Mouse (Mus musculus) intestine, embryonic 16.5 days (tissue): Measurements from ENCODE around the gene Mroh8. TPM values are rescaled to one million over a fixed set of nuclear protein-coding genes. Genes with fewer than 3 reads are reported as not detected.

ENCODE experiments used
- ATAC-seq: fragments of 200-750 bp; cut with Nextera tagmentation; 2 replicates; pipeline ENCODE4 v1.8.0; 2017; ENCODE audit warnings: moderate TSS enrichment, moderate library complexity
- H3K27ac ChIP-seq: fragments of 300-500 bp; sonication (generic); 2 replicates; pipeline ENCODE4 v1.5.1; 2014; ENCODE audit warnings: mild to moderate bottlenecking, low read length
- H3K27me3 ChIP-seq: fragments of 300-500 bp; sonication (generic); replicated peaks from 2 replicates; pipeline ENCODE4 v1.6.1; 2014; ENCODE audit warnings: low read length, control low read depth, mixed read lengths; ENCODE audit not compliant: control insufficient read depth, insufficient read depth
- H3K36me3 ChIP-seq: fragments of 300-500 bp; sonication (generic); 2 replicates; pipeline ENCODE4 v1.6.1; 2014; ENCODE audit warnings: low read length, control low read depth; ENCODE audit not compliant: control insufficient read depth, insufficient read depth
- H3K4me1 ChIP-seq: fragments of 300-500 bp; sonication (generic); 2 replicates; pipeline ENCODE4 v1.6.1; 2014; ENCODE audit warnings: low read length, control low read depth, mixed read lengths; ENCODE audit not compliant: control insufficient read depth, insufficient read depth
- H3K4me2 ChIP-seq: fragments of 300-500 bp; sonication (generic); 2 replicates; pipeline ENCODE4 v1.6.1; 2014; ENCODE audit warnings: low read depth, low read length, control low read depth
- H3K4me3 ChIP-seq: fragments of 300-500 bp; sonication (generic); 2 replicates; pipeline ENCODE4 v1.5.1; 2014; ENCODE audit warnings: mild to moderate bottlenecking, low read length
- H3K9ac ChIP-seq: fragments of 300-500 bp; sonication (generic); 2 replicates; pipeline ENCODE4 v1.6.1; 2014; ENCODE audit warnings: low read depth, low read length
- H3K9me3 ChIP-seq: fragments of 300-500 bp; sonication (generic); 2 replicates; pipeline ENCODE4 v1.6.1; 2016; ENCODE audit warnings: low read length, control low read depth; ENCODE audit not compliant: control insufficient read depth
- WGBS: fragments of 180-500 bp; shearing (Covaris S2); extraction: QIAGEN DNeasy Blood & Tissue Kit; methylation state at CpG from one replicate; pipeline ENCODE4 v1.1.7; 2014; 5-methylcytosine and 5-hydroxymethylcytosine counted together
- polyA plus RNA-seq: library from polyadenylated mRNA; unstranded; fragments of >200 nt; fragmentation: Nextera tagmentation; extraction: Ambion mirVana; gene quantifications from 2 replicates; pipeline ENCODE4 v1.2.1, GENCODE M21; 2015

Mroh8 gene
- polyA plus RNA-seq, 1 experiment from 2014 or later, result 0.54 TPM

- Histone ChIP-seq H3K9ac (no peak overlapping the region), H3K27me3 (no peaks in the 10 kb centered on the region), H3K9me3 (no peaks in the 10 kb centered on the region; the same call in 1 of the 2 replicates), H3K4me3 (no peak overlapping the region), H3K36me3 (peaks cover 14% of the 10 kb centered on the region), H3K4me1 (no peaks in the 10 kb centered on the region), H3K4me2 (no peak overlapping the region), H3K27ac (no peak overlapping the region)
- WGBS, result 45% methylated on average over 5 of the region's 5 CpGs
- no peak for ATAC-seq
Observed at GRCm38 (mm10) chr2:157186504-157186903, 92.8 kb downstream of the Mroh8 start.

GRCm38 (mm10) chr2:157185022-157185660, 94.2 kb downstream of the Mroh8 start:
- Histone ChIP-seq H3K4me1 (no peaks in the 10 kb centered on the region), H3K4me3 (no peak overlapping the region), H3K27ac (no peak overlapping the region), H3K9me3 (no peaks in the 10 kb centered on the region), H3K36me3 (peaks cover 10% of the 10 kb centered on the region), H3K27me3 (no peaks in the 10 kb centered on the region), H3K9ac (no peak overlapping the region), H3K4me2 (no peak overlapping the region)
- WGBS, result 89% methylated on average over 13 of the region's 13 CpGs
- no peak for ATAC-seq

- 76% methylated on average over 6 of the region's 6 CpGs for whole genome bisulfite sequencing
- no peaks in the 10 kb centered on the region for H3K4me1 ChIP-seq
- no peak overlapping the region for H3K9ac ChIP-seq
- no peak for ATAC-seq
- no peak overlapping the region for H3K4me2 ChIP-seq
- H3K36me3 ChIP-seq, result no peaks in the 10 kb centered on the region
- no peaks in the 10 kb centered on the region for H3K27me3 ChIP-seq
- H3K9me3 ChIP-seq, result no peaks in the 10 kb centered on the region
- no peak overlapping the region for H3K27ac ChIP-seq
- H3K4me3 ChIP-seq, result no peak overlapping the region
Observed at GRCm38 (mm10) chr2:157178167-157178566, 101.2 kb downstream of the Mroh8 start.

- H3K9ac ChIP-seq, result no peak overlapping the region
- H3K27me3 ChIP-seq, result no peaks in the 10 kb centered on the region
- no peaks in the 10 kb centered on the region for H3K4me1 ChIP-seq
- no peak overlapping the region for H3K4me2 ChIP-seq
- no peak overlapping the region for H3K4me3 ChIP-seq
- WGBS, result 93% methylated on average over 3 of the region's 3 CpGs
- H3K36me3 ChIP-seq, result no peaks in the 10 kb centered on the region
- no peaks in the 10 kb centered on the region for H3K9me3 ChIP-seq
- H3K27ac ChIP-seq, result no peak overlapping the region
- ATAC-seq, result no peak
Observed at GRCm38 (mm10) chr2:157176248-157176647, 103.1 kb downstream of the Mroh8 start.

GRCm38 (mm10) chr2:157174416-157174815, 104.9 kb downstream of the Mroh8 start:
- H3K4me1 ChIP-seq, result no peaks in the 10 kb centered on the region
- H3K9ac ChIP-seq, result no peak overlapping the region
- no peak overlapping the region for H3K4me3 ChIP-seq
- H3K4me2 ChIP-seq, result no peak overlapping the region
- no peaks in the 10 kb centered on the region for H3K9me3 ChIP-seq
- no peaks in the 10 kb centered on the region for H3K27me3 ChIP-seq
- H3K36me3 ChIP-seq, result no peaks in the 10 kb centered on the region
- WGBS, result 75% methylated on average over 5 of the region's 5 CpGs
- ATAC-seq, result no peak
- no peak overlapping the region for H3K27ac ChIP-seq

GRCm38 (mm10) chr2:157173555-157173954, 105.8 kb downstream of the Mroh8 start:
- H3K27me3 ChIP-seq, result no peaks in the 10 kb centered on the region

GRCm38 (mm10) chr2:157172984-157173383, 106.4 kb downstream of the Mroh8 start:
- no peak overlapping the region for H3K27ac ChIP-seq
- 93% methylated on average over 6 of the region's 6 CpGs for WGBS
- H3K4me1 ChIP-seq, result no peaks in the 10 kb centered on the region
- H3K4me3 ChIP-seq, result no peak overlapping the region
- no peak for ATAC-seq
- no peak overlapping the region for H3K9ac ChIP-seq
- H3K27me3 ChIP-seq, result no peaks in the 10 kb centered on the region
- no peaks in the 10 kb centered on the region for H3K9me3 ChIP-seq
- no peak overlapping the region for H3K4me2 ChIP-seq
- no peaks in the 10 kb centered on the region for H3K36me3 ChIP-seq

More at GRCm38 (mm10) chr2:157173555-157173954, 105.8 kb downstream of the Mroh8 start:
- H3K4me3 ChIP-seq, result no peak overlapping the region
- H3K9me3 ChIP-seq, result no peaks in the 10 kb centered on the region
- WGBS, result 90% methylated on average over 6 of the region's 6 CpGs
- H3K27ac ChIP-seq, result no peak overlapping the region
- no peak overlapping the region for H3K9ac ChIP-seq
- H3K36me3 ChIP-seq, result no peaks in the 10 kb centered on the region
- no peaks in the 10 kb centered on the region for H3K4me1 ChIP-seq
- no peak overlapping the region for H3K4me2 ChIP-seq
- no peak for ATAC-seq

- Histone ChIP-seq H3K4me1 (no peaks in the 10 kb centered on the region), H3K4me2 (no peak overlapping the region), H3K27me3 (no peaks in the 10 kb centered on the region), H3K4me3 (no peak overlapping the region), H3K27ac (no peak overlapping the region), H3K9ac (no peak overlapping the region), H3K9me3 (no peaks in the 10 kb centered on the region), H3K36me3 (no peaks in the 10 kb centered on the region)
- 43% methylated on average over 6 of the region's 6 CpGs for WGBS
- no peak for ATAC-seq
Observed at GRCm38 (mm10) chr2:157170626-157171025, 108.7 kb downstream of the Mroh8 start.

GRCm38 (mm10) chr2:157170166-157170565, 109.2 kb downstream of the Mroh8 start:
- no peak for ATAC-seq

More at GRCm38 (mm10) chr2:157170166-157170565, 109.2 kb downstream of the Mroh8 start:
- Histone ChIP-seq H3K27me3 (no peaks in the 10 kb centered on the region), H3K9me3 (no peaks in the 10 kb centered on the region), H3K4me2 (no peak overlapping the region), H3K4me3 (no peak overlapping the region), H3K4me1 (no peaks in the 10 kb centered on the region), H3K9ac (no peak overlapping the region), H3K36me3 (no peaks in the 10 kb centered on the region), H3K27ac (no peak overlapping the region)
- WGBS, result 35% methylated on average over 5 of the region's 5 CpGs
